Mouse (Mus musculus) CD4-positive, CD25-positive, alpha-beta regulatory T cell, adult 4 months (primary cell): ENCODE results near the gene Nop56. TPM values are rescaled to one million over a fixed set of nuclear protein-coding genes. Genes with fewer than 3 reads are reported as not detected.

Source experiments
- ATAC-seq: one replicate; pipeline ENCODE4 v1.8.0; 2017
- polyA plus RNA-seq, 2 experiments: library from polyadenylated mRNA; unstranded; fragments of 100-300 nt; shearing (Covaris generic); gene quantifications; one replicate each; pipeline ENCODE4 v1.2.1; 2017

The Nop56 gene
- polyA plus RNA-seq: 100 to 1,000 TPM; 390 to 407 TPM

DNA sequence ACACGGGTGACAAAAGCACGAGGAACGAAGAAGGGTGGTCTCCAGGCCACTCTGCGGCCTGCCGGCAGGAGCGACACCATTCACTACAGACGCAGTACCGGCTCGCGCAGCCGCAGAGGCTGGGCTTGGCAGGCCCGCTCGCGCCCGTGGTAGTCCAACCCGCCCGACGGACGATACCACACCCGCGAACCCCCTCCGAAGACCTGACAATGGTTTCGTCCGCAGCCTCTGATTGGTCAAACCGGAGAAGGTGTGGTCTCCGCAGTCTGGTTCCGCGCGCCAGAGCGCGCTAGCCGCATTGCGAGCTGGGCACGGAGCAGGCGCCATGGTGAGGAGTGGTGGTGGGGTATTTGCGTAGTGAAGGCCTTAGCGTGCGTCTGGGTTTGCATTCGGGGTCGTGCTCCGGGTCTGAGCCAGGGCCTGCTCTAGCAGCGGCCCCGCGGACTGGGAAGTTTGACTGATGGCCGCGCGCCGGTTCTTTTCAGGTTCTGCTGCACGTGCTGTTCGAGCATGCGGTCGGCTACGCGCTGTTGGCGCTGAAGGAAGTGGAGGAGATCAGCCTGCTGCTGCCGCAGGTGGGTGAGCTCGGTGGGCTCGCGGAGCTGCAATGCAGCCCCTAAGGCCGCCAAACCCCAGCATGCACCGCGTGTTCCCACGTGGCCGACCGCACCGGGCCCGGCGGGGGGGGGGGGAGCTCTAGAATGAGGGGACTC lies at the start of gene Nop56:
Gene Nop56, plus strand, starts transcription at position 282 of the 713 bp plus-strand sequence.
- peak; percentile 95 for ATAC-seq

DNA sequence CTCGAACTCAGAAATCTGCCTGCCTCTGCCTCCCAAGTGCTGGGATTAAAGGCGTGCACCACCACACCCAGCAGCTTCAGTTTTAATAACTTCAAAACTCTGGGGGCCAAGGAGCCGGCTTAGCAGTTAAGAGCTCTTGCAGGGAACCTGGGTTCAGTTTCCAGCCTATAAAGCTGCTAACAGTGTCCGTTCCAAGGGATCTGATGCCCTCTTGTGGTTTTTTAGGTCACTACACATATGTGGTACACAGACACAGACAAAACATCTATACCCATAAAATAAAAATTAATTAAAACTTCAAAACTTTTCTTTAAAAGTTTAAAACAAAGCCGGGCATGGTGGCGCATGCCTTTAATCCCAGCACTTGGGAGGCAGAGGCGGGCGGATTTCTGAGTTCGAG lies 27.3 kb upstream of the Nop56 start:
- ATAC-seq: no peak

DNA sequence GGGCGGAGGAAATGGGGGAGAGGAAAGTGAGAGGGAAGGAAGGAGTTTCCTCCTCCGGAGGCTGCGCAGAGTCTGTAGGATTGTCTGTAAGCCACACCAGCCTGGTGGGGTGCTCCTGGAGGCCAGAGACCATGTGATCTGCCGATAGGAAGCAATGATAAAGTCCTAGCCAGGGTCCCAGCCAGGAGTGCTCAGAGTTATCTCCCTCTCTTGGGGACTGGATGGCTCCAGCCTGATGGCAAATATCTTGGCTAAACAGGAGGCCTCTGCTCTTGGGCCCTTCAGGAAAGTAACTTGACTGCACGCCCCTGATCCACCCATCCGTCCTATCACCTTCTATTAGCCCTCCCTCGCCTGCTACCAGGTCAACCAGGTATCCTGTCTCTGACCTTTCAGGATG lies 26.0 kb upstream of the Nop56 start:
- ATAC-seq: no peak

DNA sequence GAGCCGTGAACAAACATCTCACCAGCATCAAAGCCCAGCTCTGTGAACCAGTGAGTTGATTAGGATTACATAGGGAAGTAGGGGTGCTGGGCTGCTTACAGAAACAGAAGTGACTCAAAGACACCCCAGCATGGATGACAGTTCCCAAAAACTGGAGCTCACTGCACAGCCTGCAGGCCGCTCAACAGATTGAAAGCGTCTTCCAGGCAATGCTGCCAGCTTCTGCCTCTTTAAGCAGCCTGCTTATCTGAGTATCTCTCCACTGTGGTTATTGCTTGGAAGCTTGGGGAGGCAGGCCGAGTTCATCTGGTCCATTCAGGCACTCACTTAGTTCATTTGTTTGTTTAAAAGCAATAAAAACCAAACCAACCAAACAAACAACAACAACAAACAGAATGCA lies 17.5 kb upstream of the Nop56 start:
- ATAC-seq: no peak

DNA sequence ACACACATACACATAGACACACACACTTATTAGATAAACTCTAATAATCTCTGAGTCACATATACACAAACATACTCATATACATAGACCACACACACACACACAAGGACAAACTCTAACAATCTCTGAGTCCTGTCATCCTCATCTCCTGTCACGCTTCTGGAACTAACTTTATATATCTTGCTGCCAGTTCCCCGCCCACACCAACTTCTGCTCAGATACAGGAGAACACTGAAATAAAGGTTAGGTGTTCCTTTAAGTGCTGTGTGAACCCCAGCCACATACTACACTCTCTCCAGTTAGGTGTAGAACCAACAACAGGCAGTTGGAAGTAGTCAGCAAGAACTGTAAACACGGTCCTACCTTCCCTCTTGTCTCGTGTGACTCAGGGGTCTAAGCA lies 13.4 kb upstream of the Nop56 start:
- ATAC-seq: no peak

DNA sequence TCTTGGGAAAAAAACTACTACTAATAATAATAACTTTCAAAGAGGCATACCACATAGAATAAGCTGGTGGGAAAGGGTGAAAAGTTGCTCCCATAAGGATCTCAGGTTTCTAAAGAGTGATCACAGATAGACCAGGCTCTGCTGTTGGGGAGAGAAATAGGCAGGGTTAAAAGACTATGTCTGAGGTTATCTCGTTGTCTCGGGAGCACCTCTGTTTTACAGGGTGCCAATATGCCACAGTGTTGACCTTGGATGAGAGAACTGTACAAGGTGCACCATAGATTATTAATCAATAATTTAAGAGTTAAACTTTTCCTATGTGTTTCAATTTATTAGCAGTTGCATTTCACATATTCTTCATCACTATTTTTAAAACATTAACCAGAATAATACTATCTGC lies 12.3 kb upstream of the Nop56 start:
- ATAC-seq: no peak

DNA sequence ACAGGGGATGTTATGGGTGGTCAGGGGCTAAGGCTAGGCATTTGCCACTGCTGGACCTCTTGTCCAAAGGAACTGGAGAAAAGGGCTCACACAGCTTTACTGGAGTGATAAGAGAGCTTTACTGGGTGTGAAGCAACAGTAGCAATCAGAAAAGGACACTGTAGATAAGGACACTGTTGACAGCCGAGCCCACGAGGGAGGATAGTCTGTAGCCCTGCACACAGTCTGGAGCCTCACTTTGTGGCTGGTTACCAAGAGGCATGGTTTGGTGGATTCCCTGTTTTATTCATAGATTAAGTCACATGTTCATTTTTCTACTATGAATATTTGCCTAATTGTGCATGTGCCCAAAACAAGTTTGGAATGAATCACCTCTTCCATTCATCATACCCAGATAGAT lies 11.8 kb upstream of the Nop56 start:
- no peak for ATAC-seq

DNA sequence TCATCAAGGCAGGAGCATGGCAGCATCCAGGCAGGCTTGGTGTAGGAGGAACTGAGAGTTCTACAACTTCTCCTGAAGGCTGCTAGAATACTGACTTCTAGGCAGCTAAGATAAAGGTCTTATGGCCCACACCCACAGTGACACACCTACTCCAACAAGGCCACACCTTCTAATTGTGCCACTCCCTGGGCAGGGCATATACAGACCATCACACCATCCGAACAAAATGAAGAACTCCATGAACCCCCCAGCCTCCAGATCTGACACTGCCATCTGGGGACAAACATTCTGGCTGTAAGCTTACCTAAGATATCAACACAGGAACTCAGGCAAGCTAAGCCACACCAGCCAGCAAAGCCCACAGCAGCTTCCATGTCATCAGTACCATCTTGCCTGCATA lies 8.7 kb upstream of the Nop56 start:
- no peak for ATAC-seq

DNA sequence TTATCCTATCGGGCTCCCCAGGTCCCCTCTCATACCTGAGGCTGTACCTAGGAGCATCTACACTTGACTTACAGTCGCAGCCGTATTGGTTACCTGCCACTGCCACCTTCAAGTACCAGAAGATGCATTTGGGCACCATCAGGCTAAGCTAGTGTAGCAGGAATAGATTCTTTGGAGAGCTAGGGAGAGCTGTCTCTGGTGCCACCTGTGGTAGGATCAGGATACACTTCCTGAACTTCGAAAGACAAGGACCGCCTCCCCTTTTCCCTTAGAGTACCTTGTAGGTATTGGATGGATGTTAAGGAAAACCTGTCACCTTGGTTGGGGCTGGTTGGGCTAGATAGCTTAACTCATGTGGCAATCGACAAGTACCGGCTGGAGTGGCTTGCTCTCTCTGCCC lies 6.2 kb upstream of the Nop56 start:
- ATAC-seq: no peak

DNA sequence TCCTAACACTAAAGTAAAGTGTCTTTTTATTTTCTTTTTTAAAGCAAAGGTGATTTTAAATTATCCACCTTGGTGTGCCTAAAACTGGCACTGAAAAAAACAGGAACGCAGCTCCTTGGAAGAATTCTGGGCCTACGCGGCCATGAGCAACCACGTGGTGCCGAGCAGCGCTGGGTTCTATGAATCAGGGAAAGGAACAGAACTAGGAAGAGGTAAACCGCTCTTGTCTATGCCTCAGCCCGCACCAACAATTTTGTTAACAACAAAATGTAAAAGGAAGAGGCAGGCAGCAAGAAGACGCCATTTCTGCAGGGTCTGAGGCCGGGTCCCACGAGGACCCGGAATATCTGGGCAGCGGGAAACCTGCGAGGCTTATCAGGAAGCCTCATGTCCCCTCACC lies 498 bp upstream of the Nop56 start:
- peak; percentile 11 for ATAC-seq

DNA sequence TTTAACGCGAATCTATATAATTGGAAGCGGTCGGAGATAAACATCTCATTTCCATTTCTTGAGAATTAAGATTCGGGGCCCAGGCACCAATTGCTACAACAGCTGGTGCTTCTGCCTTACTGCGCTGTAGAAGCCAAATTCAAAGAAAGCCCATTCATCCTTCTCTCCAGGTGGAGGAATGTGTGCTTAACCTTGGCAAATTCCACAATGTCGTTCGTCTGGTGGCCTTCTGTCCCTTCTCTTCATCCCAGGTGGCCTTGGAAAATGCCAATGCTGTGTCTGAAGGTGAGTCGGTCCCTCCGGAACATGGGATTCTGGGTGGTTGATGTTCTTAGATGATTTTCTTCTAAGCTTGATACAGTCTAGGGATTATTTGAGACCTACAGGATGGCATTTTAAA lies 632 bp downstream of the Nop56 start:
- ATAC-seq: no peak

DNA sequence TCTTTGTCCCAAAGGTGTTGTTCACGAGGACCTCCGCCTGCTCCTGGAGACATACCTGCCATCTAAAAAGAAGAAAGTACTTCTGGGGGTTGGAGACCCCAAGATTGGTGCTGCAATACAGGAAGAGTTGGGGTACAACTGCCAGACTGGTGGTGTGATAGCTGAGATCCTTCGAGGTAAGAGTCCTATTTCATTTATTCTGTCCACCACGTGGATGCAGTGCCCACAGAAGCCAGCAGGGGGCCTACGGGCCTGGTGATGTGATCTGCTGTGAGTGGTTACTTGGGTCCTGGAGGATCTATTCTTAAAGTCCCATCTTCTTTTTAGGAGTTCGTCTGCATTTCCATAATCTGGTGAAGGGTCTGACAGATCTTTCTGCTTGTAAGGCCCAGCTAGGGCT lies 1.4 kb downstream of the Nop56 start:
- ATAC-seq: no peak

DNA sequence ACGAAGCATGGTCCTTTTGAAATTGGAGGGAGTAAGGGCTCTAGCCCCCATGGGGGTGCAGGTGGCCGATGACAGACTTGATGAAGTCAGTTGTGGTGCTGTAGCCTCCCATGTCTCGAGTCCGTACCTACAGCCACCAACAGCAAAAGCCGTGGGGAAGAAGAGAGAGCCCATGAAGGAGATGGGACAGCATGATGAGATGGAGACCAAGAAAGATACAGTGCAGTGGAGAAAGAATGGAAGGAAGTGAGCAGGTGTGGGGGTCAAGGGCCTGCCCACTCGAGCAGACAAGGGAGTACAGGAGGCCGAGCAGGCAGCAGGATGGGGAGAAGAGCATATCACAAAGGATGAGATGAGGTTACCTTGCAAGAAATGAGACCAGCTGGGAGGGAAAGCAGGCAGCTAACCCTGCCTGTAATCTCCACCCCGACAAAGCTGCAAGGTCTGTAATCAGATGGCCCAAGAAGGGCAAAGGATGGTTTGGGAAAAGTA lies 5.4 kb downstream of the Nop56 start:
- no peak for ATAC-seq

DNA sequence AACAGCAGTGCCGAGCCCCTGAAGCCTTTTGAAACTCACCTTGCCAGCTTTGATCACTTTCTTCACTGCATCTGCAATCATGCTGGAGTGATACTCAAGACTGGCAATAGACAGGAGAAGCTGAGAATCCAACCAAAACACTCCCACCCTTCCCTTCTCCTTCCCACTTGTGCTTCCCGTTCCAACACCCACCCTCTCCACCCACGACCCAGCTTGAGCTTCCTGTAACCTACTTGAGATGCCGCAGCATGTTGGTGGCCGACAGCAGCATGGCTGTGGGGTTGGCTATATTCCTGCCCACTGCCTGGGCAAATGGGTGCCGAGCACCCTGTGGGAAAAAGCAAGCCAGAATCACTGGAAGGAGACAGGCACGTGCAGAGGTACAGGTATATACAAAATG lies 6.0 kb downstream of the Nop56 start:
- ATAC-seq: no peak

DNA sequence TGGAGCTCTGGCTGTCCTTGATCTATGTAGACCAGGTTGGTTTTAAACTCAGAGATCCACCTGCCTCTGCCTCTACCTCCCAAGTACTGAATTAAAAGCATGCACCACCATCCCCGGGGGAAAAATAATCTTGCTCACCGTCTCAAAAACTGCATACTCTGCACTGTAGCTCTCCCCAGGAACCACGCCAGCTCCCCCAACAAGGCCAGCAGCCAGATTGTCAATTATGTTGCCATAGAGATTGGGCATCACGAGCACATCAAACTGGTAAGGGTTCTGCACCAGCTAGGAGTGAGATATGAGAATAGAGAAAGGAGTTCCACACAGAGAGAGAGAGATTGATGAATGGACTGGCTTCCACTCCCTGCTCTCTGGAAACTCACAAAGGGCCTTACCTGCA lies 6.6 kb downstream of the Nop56 start:
- no peak for ATAC-seq

DNA sequence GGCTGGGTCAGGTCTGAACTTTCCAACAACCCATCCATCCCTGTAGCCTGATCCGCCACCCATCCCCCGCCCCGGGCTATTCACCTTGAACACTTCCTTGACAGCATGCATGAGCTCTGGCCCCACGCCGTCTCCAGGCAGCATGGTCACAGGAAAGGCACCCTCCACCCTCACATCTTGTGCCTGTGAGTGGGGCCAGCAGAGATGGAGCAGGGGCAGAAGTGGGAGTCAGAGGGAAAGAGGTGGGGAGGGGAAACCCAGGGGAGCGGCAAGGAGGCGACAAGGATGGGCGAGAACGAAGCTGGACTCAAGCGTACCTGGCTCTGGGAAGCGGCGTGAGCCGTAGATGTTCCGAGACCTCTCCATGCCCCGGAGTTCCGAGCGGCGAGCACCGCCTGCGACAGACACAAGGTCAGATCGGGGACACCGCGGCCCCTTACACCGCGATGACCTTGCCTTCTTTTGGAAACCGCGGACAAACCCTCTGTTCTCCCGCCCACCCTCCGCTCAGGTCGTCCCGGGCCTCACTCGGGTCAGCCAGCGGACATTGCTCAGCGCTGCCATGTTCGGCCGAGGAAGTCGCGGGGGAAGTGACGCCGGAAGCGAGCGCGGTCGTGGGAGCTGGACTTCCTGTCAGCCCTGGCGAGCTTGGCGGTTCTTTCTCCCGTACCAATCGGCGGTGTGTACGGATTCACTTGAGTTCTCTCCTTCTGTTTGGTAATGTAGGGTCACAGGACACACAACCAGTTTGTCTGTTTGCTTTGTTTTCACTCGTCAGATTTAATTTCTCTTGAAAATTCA lies 9.8 kb downstream of the Nop56 start, which contains the start of gene Idh3b:
Gene Idh3b, minus strand, starts transcription at position 694 of the 801 bp plus-strand sequence.
- ATAC-seq: peak; percentile 93

DNA sequence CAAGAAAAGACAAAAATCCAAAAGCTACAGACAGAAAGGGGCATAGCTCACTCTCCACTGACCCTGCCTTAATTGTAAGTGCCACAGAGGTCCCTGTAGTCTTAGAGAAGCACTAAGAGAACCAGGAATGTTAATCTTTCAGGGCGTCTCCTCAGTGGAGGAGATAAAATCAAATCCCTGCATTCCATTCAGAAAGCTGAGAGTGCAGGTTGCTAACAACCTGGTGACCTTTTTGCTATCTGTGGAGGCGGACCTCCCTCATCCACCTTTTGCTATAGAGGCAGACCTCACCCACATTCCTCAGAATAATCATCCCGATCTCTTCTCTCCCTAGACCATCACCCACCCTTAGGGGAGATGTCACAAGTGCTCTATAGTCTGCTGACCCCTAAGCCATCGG lies 14.9 kb downstream of the Nop56 start:
- no peak for ATAC-seq

DNA sequence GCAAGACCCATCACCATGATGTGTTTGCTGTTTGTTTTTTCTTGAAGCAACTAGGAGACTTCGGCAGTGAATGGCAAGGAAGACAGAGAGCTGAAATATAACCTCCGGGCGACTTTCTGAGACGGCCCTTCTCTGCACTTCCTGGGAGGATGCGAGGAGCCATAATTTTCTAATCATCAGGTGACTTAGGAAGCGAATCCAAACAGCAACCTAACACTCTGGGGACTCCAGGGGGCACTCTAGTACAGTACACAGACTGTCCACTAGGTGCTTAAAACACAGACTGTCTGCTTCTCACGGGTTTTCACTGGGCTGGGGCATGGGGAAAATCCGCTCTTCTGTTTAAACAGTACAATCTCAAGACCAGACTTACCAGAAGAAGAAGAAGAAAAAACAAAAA lies 17.2 kb downstream of the Nop56 start:
- peak; percentile 93 for ATAC-seq

DNA sequence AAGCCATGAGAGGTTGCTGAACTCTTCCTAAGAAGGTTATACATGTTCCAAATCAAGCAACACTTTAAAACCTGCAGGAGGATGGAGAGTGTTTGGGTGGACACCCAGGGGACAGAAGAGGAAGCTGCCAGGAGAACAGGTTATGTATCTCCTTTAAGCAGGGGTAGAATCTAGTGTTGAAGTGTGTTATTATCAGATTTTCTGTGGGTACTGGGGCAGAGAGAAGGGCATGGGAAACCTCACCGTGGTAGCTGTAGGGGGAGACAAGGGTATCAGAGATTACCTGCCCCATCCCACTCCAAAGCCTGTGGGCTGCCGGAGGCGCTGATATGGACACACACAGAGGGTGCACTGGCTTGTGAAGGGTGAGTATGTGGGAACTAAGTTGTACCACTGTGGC lies 18.8 kb downstream of the Nop56 start:
- ATAC-seq: no peak

DNA sequence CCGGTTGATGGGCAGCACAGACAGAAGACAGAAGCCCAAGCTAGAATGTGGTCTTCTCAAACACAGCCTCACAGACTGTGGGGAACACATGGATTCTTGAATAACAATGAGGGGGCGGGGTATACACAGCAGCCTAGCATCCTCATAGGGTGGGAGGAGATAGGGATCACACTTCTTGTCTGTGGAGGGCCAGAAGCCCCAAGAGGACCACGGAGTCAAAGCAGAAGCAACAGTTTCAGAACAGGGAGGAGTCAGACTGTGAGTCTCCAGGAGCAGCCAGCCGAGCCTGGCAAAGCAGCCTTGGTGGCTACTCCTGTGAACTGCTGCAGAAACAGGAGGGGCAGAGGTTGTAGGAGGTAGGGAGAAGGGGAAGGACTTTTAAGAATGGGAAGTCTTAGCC lies 19.3 kb downstream of the Nop56 start:
- ATAC-seq: no peak

DNA sequence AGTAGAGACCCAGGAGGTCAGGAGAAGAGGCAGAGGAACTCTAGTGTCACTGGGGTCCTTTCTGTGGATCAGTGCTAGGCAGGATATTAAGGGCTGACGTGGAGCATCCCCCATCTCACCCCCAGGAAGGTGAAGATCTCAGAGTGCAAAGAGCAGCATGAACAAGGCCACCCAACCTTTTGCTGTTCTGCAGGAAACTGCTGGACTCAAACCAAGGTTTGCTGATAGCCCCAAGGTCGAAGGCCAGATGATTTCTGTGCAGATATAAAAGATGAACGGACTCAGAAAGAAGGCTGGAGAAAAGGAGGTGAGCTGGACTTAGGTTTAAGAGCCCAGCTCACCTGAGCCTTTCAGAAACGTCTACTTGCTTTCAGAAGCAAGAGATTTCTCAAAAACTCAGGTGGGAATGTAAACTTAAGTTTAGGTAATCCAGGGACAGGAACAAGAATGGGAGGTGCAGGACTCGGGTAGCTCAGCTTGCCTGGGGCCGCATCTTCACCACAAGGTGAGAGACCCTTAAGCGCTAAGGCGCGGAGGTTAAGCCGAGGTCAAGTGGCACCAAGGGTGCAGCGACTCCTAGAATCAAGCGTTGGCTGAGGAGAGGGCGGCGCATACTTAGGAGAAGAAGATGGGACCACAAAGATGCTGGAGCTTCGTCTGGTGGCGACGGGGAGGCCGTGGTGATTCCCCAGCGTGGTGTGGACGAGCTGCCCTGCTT lies 20.1 kb downstream of the Nop56 start:
- ATAC-seq: no peak

DNA sequence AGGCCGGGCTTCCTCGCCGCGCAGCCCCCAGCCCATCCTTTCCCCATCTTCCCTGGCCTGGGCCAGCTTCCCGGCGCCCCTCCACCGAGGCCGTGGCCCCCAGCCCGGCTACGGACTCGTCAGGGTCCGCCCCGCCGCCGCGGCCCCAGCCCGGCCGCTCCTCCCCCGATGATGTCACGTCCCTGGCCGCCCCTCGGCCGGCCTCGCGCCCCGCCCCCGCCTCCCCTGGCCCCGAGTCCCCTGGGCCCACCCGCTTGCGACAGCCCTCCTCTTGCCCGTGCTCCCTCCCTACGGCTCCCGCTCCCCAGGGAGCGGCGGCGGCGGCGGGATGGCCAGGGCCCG lies 20.7 kb downstream of the Nop56 start, which contains the start of gene Ebf4:
Gene Ebf4, plus strand, starts transcription at position 234 of the 342 bp plus-strand sequence.
- ATAC-seq: no peak
